Mouse (Mus musculus): Measurements from ENCODE around the gene Gm20604. TPM values are rescaled to one million over a fixed set of nuclear protein-coding genes. Genes with fewer than 3 reads are reported as not detected.

Gm20604 gene
- polyA plus RNA-seq, 1 experiment from 2014 or later: 26.6 TPM

DNA sequence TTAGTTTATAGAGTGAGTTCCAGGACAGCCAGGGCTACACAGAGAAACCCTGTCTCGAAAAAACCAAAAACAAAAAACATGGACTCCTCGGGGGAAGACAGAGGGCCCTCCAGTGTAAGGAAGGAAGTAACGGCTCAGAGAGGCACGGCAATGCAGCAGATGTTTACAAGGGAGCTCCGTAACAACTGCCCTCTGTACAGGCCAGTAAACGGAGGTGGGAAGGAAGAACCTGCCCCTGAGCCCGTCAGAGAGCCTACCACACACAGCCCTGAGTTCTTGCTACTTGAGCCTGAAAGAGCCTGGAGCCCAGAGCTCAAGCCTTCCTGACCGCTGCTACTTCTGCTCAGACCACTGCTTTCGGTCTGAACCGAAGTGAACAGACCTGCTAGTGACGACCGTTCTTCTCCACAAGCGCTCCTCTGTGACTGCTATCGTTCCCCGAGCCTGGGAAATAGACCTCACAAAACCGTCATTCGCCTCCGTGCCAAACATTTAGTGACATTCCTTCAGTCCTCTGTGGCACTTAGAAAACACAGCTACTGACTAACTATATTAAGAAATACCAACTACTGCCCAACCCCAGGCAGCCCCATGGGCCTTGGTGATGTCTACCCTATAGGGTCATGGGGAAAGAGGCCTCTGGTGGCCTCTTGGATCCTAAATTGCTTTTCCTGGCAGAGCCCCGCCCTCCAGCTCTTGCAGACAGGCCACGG lies 45.2 kb downstream of the Gm20604 start:
- ATAC-seq (ENCODE audit: low FRiP score, low TSS enrichment): no peak
- H3K4me3 ChIP-seq (ENCODE audit: low read length): no peak overlapping the region
- WGBS: 53% methylated on average over 20 of the region's 20 CpGs
- no peaks in the 10 kb centered on the region for H3K36me3 ChIP-seq (ENCODE audit: insufficient read depth, low read length)
- no peak overlapping the region for H3K9ac ChIP-seq (replicated peaks; ENCODE audit: low read length)
- no peaks in the 10 kb centered on the region for H3K27me3 ChIP-seq (ENCODE audit: insufficient read depth, low read length)
- no peak overlapping the region for H3K27ac ChIP-seq (ENCODE audit: low read length)
- peaks cover 3% of the 10 kb centered on the region; the same call in 1 of the 2 replicates for H3K4me1 ChIP-seq (ENCODE audit: insufficient read depth, low read length)
- no peak overlapping the region for H3K4me2 ChIP-seq (replicated peaks; ENCODE audit: low read depth, low read length)
- H3K9me3 ChIP-seq (ENCODE audit: low read length): no peaks in the 10 kb centered on the region

DNA sequence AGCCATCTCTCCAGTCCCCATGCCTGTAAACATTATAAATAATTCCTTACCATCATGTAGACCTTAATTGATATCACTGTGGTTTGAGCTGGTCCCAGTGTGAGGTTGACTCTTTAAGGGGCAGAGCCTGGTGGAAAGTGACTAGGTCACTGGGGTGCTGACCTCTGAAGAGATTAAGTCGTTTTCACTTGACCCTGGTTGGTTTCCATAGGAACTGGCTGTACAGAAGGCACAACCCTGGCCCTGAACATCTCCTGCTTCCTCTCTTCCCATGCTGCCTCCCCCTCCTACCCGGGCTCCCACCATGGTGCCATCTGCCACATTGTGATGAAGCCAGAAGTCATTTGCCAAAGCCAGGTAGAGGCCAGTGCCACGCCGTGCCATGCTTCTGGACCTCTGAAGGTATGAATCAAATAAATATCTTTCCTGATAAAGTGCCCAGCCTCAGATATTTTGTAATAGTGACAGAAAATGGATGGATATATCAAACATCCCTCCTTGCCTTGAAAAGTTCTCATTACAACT lies 47.6 kb downstream of the Gm20604 start:
- H3K27me3 ChIP-seq (ENCODE audit: insufficient read depth, low read length): no peaks in the 10 kb centered on the region
- peaks cover 7% of the 10 kb centered on the region for H3K4me1 ChIP-seq (ENCODE audit: insufficient read depth, low read length)
- ATAC-seq (ENCODE audit: low FRiP score, low TSS enrichment): no peak
- H3K4me3 ChIP-seq (ENCODE audit: low read length): no peak overlapping the region
- no peak overlapping the region for H3K27ac ChIP-seq (ENCODE audit: low read length)
- no peaks in the 10 kb centered on the region for H3K36me3 ChIP-seq (ENCODE audit: insufficient read depth, low read length)
- no peak overlapping the region for H3K9ac ChIP-seq (replicated peaks; ENCODE audit: low read length)
- 62% methylated on average over 4 of the region's 4 CpGs for WGBS
- no peak overlapping the region for H3K4me2 ChIP-seq (replicated peaks; ENCODE audit: low read depth, low read length)
- H3K9me3 ChIP-seq (ENCODE audit: low read length): no peaks in the 10 kb centered on the region

DNA sequence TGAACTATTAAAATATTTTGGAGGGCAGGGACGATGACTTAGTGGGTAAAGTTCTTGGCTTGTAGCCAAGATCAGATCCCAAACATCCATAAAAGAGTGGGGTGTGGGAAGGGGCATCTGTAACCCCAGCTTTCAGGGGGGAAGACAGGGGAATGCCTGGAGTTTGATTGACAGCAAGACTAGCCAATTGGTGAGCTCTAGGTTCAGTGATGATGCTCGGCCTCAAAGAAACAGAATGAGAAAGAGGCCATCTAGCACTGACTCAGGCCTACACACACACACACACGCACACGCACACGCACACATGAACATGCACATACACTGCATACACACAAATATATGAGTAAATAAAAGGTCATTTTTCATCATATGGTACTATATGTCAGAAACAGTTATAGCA lies 48.6 kb downstream of the Gm20604 start:
- Histone ChIP-seq H3K4me2 (replicated peaks; ENCODE audit: low read depth, low read length) (no peak overlapping the region), H3K9ac (replicated peaks; ENCODE audit: low read length) (no peak overlapping the region), H3K27me3 (ENCODE audit: insufficient read depth, low read length) (no peaks in the 10 kb centered on the region), H3K36me3 (ENCODE audit: insufficient read depth, low read length) (no peaks in the 10 kb centered on the region), H3K27ac (ENCODE audit: low read length) (no peak overlapping the region), H3K4me3 (ENCODE audit: low read length) (no peak overlapping the region), H3K4me1 (ENCODE audit: insufficient read depth, low read length) (peaks cover 16% of the 10 kb centered on the region), H3K9me3 (ENCODE audit: low read length) (no peaks in the 10 kb centered on the region)
- WGBS: 90% methylated on average over 5 of the region's 5 CpGs
- no peak for ATAC-seq (ENCODE audit: low FRiP score, low TSS enrichment)

DNA sequence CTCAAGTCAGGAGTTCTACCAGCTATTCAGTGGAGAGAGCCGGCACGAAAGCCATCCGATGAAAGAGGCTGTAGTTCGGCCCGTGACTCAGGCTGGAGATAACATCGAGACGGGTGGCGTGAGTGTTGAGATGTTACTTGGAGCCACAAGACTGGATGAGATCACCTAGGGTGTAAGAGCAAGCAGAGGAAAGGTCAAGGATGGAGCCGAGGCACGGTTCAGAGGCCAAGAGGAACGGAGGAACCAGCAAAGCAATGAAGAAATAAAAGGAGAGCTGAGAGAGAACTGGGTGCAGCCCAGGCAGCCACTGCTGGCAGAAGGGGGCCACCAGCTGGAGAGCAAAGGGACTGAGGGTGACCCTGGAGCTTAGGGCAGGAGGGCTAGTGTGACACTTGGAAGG lies 50.3 kb downstream of the Gm20604 start:
- H3K4me2 ChIP-seq (replicated peaks; ENCODE audit: low read depth, low read length): no peak overlapping the region
- 52% methylated on average over 11 of the region's 11 CpGs for WGBS
- ATAC-seq (ENCODE audit: low FRiP score, low TSS enrichment): no peak

DNA sequence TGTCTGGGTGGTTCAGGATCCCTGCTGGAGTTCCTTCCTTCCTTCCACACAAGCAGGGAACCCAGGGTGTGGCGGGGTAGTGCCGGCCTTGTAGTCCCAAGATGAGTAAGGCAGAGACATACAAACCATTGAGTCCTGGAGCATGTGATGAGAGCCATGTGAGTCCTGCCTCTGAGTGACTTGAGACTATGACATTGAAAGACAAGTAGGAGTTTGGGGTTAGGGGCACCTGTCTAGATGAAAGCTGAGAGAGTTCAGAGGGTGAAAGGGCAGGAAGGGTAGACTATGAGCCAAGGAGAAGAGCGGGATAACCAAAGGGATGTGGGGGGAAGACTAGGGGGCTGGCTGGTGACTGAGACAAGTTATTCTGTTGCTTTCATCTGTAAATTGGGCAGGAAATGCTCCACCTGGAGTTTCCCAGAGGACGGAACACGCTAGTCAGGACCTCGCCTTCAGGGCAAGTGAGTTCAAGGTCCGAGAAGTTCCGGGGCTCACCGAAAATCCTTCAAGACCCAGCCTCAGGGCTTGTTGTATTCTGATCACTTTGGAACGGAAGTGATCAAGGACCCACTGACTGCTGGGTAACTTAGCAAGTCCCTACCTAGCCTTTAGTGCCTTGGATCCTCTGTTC lies 51.5 kb downstream of the Gm20604 start:
- no peak for ATAC-seq (ENCODE audit: low FRiP score, low TSS enrichment)
- Histone ChIP-seq H3K9me3 (ENCODE audit: low read length) (no peaks in the 10 kb centered on the region), H3K4me3 (ENCODE audit: low read length) (no peak overlapping the region), H3K4me2 (replicated peaks; ENCODE audit: low read depth, low read length) (no peak overlapping the region), H3K27me3 (ENCODE audit: insufficient read depth, low read length) (no peaks in the 10 kb centered on the region), H3K27ac (ENCODE audit: low read length) (no peak overlapping the region), H3K9ac (replicated peaks; ENCODE audit: low read length) (no peak overlapping the region), H3K4me1 (ENCODE audit: insufficient read depth, low read length) (peaks cover 36% of the 10 kb centered on the region), H3K36me3 (ENCODE audit: insufficient read depth, low read length) (no peaks in the 10 kb centered on the region)
- 85% methylated on average over 10 of the region's 10 CpGs for WGBS

More for the DNA sequence above, 50.3 kb downstream of the Gm20604 start:
- no peaks in the 10 kb centered on the region for H3K9me3 ChIP-seq (ENCODE audit: low read length)
- H3K27me3 ChIP-seq (ENCODE audit: insufficient read depth, low read length): no peaks in the 10 kb centered on the region
- H3K27ac ChIP-seq (ENCODE audit: low read length): no peak overlapping the region
- H3K36me3 ChIP-seq (ENCODE audit: insufficient read depth, low read length): no peaks in the 10 kb centered on the region
- peaks cover 26% of the 10 kb centered on the region for H3K4me1 ChIP-seq (ENCODE audit: insufficient read depth, low read length)
- H3K9ac ChIP-seq (replicated peaks; ENCODE audit: low read length): 0 out of 2 replicates have a peak overlapping the region, but pooled peaks have one; percentile 10
- no peak overlapping the region for H3K4me3 ChIP-seq (ENCODE audit: low read length)

DNA sequence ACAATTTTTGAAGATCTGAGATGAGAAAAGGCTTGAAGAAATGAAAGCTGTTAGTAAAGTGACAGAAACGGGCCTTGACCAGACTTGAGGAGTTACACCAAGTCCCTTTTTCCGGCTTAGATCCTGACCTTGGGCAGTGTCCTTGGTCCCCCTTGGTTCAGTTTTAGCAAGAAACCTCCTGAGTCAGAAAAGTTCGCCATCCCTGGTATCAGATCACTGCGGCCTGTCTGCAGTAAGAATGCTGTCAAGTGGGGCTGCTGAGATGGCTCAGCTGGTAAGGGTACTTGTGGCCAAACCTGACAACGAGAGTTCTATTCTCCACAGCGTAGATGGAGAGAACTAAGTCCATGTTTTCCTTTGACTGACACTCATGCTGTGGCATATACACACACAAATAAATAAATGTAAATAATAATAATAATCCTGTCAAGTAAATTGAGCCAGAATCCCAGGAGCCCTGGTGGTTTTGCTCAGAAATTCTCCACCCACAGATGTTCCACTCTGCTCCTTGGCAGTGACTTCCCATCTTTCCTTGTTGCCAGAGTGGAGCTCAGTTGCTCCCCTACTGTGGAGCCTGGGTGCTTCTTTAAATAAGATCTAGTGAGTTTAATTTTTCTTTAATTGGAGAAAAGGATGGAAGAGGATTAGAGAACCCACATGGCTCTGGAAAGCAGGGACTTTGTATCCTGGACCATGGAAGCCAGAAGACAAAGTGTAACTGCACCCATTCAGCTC lies 52.4 kb downstream of the Gm20604 start:
- Histone ChIP-seq H3K9ac (replicated peaks; ENCODE audit: low read length) (peak overlapping the region; percentile 91; the same call in 1 of the 2 replicates), H3K27me3 (ENCODE audit: insufficient read depth, low read length) (no peaks in the 10 kb centered on the region), H3K4me2 (replicated peaks; ENCODE audit: low read depth, low read length) (peak overlapping the region; percentile 95), H3K36me3 (ENCODE audit: insufficient read depth, low read length) (no peaks in the 10 kb centered on the region), H3K4me1 (ENCODE audit: insufficient read depth, low read length) (peaks cover 36% of the 10 kb centered on the region), H3K27ac (ENCODE audit: low read length) (no peak overlapping the region), H3K9me3 (ENCODE audit: low read length) (no peaks in the 10 kb centered on the region), H3K4me3 (ENCODE audit: low read length) (peak overlapping the region; percentile 79)
- WGBS: 50% methylated on average over 6 of the region's 6 CpGs
- no peak for ATAC-seq (ENCODE audit: low FRiP score, low TSS enrichment)

DNA sequence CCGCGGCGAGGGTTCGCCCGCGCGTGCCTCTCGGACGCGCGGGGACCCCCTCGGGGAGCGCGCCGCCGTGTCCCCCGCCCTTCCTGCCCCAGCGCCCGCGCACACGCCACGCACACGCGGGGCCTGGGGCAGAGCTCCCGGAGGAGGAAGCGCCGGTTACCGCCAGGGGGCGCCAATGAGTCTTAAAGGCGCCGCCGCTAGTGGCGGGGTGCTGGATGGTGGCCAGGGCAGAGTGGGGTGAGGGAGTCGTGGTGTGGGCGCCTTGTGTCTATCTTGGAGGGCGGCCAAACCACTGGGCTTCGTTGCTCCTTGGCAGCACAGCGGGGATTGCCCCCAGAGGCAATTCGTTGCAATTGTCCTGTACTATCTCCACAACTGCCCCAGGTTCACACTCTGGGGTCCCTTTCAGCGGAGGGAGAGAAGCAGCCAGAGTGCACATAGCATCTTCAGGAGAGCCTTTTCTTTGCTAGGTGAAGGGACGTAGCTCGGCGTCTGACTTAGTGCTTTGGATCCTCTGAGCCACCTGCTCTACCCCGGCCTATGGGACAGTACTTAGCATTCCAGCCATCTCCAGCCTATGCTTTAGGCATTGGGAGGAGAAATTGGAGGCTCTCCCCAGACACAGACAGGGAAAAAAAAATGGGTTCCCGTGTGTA lies 53.1 kb downstream of the Gm20604 start:
- WGBS: 1% methylated on average over 42 of the region's 45 CpGs
- H3K4me1 ChIP-seq (ENCODE audit: insufficient read depth, low read length): peaks cover 40% of the 10 kb centered on the region

DNA sequence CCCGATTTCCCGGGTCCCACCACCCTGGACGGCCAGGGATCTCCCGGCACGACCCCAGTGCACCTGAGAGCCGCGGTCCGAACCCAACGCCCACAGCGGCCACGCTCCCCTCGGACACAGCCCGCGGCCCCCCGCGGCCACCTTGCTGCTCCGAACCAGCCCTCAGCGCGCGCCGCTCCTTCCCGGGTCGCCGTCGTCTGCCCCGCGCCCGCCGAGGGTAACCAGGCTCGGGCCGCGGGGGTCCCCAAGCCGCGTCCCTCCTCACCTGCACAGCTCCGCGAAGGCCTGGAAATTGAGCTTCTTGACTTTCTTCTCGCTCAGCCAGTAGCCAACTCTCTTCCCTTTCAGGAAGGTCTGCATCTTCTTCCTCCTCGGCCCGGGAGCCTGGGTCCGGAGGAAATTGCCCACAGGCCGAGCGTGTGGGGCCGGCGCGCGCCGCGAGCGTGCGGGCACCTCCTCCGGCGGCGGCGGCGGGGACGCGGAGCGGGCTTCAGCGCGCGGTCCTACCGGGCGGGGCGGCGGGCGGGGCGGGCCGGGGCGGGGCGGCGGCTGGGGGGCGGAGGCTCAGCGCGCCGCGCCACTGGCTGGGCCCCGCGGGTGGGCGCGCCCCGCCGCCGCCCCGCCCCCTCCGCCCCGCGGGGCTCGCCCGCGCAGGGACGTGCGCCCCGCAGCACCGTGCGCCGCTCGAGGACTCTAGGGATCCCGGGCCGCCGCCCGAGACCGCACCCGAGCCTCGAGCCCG lies 53.8 kb downstream of the Gm20604 start, which contains the start of gene Itpk1:
Gene Itpk1, minus strand, starts transcription at position 474 of the 742 bp plus-strand sequence.
- Histone ChIP-seq H3K36me3 (ENCODE audit: insufficient read depth, low read length) (no peaks in the 10 kb centered on the region), H3K4me3 (ENCODE audit: low read length) (peak within 1 kb of the TSS; percentile 79), H3K27me3 (ENCODE audit: insufficient read depth, low read length) (no peaks in the 10 kb centered on the region), H3K9me3 (ENCODE audit: low read length) (no peaks in the 10 kb centered on the region), H3K4me2 (replicated peaks; ENCODE audit: low read depth, low read length) (peak within 1 kb of the TSS; percentile 95), H3K4me1 (ENCODE audit: insufficient read depth, low read length) (peaks cover 47% of the 10 kb centered on the region), H3K9ac (replicated peaks; ENCODE audit: low read length) (peak within 1 kb of the TSS; percentile 91), H3K27ac (ENCODE audit: low read length) (peak within 1 kb of the TSS; percentile 87)
- peak; percentile 92 for ATAC-seq (ENCODE audit: low FRiP score, low TSS enrichment)
- WGBS: under 1% methylated on average over 66 of the region's 105 CpGs

More for the DNA sequence above, 53.1 kb downstream of the Gm20604 start:
- Histone ChIP-seq H3K27me3 (ENCODE audit: insufficient read depth, low read length) (no peaks in the 10 kb centered on the region), H3K27ac (ENCODE audit: low read length) (peak overlapping the region; percentile 87), H3K9ac (replicated peaks; ENCODE audit: low read length) (peak overlapping the region; percentile 91), H3K36me3 (ENCODE audit: insufficient read depth, low read length) (no peaks in the 10 kb centered on the region), H3K4me2 (replicated peaks; ENCODE audit: low read depth, low read length) (peak overlapping the region; percentile 95), H3K9me3 (ENCODE audit: low read length) (no peaks in the 10 kb centered on the region), H3K4me3 (ENCODE audit: low read length) (peak overlapping the region; percentile 79)
- peak; percentile 74 for ATAC-seq (ENCODE audit: low FRiP score, low TSS enrichment)

All from kidney, embryonic 16.5 days (tissue).